Mouse (Mus musculus) embryo, embryonic 11.5 days (tissue): ENCODE data around the gene Zfp526.

Experiments
- DNase-seq: peaks from one replicate; pipeline ENCODE4 v3.0.0-alpha.2; 2012; ENCODE audit warnings: low read depth, low spot score

Gene Zfp526

DNA sequence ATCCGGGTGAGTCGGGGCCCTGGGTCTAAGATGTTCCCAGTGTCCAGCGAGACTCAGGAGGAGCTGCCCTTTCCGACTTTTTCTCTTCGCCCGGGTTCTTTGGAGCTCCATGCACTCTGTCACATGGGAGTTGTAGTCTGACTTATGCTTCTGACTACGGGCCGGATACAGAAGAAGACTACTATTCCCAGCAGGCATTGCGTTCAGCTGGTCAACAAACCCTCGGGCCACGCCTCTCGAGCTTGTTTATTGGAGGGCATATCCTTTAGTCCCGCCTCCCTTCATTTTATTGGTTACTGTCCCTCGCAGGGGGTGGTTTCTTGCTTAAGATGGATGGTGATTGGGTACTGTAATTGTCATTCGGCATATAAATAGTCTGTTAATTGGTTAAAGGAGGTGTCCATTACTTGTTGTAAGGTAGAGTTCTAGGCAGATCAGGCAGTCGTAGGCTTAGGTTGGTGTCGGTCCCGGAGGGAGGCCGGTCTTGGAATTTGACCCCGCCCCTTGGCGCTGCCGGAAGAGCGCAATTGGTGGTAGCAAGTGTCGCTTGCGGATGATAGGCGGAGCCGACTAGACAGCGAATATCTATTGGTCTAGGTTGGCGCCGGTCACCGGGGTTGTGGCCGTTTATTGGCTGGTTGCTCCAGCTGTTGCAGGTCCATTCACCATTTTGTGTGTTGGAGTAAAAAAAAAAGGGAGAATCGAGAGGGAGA, 46.7 kb downstream of the Zfp526 start:
- peak; percentile 98 for DNase-seq

GRCm38 (mm10) chr7:25268588-25268987, 47.4 kb downstream of the Zfp526 start:
- DNase-seq = no peak

- DNase-seq = no peak
Observed at GRCm38 (mm10) chr7:25269029-25269428, 47.8 kb downstream of the Zfp526 start.

DNA sequence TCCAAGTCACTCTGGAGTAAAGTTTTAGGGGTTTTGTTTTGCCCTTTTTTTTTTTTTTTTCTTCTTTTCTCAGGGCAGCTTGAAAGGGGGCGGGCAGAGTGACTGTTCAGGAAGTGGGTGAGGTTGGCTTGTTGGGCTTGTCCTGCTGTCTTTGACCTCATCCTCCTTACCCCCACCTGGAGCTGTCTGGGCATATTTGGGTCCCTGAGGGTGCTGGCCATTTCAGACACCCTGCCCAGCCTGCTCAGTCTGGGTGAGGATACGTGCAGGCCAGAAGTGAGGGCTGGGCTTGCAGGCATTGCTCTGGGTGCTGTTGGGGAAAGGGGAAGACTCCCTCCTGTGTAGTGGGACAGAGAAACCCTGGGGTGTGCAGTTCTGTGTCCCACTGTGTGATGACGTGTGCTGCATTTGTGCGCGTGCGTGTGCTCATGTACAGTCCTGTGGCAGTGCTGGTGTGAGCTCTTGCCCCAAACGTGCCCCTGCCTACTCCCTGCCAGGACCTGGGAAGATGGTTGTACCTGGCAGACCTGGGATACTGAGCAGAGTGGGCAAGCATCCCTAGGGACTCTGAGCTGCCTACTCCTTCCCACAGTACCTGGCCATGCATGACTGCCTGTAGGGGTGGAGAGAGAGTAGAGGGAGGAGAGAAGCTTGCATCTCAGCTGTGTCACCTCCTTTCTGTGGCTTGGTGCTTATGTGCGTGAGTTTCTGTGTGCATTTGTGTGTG, 48.5 kb downstream of the Zfp526 start:
- no peak for DNase-seq

- no peak for DNase-seq
Observed at GRCm38 (mm10) chr7:25270652-25271633, 49.7 kb downstream of the Zfp526 start.

DNA sequence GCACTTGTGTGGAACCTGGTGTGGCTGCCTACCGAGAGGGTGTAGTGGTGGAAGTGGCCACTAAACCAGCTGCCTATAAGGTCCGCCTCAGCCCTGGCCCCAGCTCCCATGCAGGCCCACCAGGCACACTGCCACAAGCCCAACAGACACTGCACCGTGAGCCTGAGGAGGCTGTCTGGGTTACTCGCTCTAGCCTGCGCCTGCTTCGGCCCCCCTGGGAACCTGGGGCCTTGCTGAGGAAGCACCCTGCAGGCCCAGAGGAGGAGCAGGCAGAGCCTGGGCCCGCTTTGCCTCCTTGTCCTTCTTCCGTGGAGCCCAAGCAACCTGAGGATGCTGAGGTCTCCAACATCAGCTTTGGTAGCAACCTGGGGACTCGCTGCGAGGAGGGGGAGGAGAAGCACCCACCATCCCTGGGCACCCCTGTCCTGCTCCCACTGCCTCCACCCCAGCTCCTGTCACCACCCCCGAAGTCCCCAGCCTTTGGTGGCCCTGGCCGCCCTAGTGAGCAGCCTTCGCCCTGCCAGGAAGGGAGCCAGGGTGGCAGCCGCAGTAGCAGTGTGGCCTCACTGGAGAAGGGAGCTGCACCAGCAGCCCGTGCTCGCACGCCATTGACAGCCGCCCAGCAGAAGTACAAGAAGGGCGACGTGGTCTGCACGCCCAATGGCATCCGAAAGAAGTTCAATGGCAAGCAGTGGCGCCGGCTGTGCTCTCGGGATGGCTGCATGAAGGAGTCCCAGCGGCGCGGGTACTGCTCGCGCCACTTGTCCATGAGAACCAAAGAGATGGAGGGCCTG, 50.6 kb downstream of the Zfp526 start:
- no peak for DNase-seq

DNA sequence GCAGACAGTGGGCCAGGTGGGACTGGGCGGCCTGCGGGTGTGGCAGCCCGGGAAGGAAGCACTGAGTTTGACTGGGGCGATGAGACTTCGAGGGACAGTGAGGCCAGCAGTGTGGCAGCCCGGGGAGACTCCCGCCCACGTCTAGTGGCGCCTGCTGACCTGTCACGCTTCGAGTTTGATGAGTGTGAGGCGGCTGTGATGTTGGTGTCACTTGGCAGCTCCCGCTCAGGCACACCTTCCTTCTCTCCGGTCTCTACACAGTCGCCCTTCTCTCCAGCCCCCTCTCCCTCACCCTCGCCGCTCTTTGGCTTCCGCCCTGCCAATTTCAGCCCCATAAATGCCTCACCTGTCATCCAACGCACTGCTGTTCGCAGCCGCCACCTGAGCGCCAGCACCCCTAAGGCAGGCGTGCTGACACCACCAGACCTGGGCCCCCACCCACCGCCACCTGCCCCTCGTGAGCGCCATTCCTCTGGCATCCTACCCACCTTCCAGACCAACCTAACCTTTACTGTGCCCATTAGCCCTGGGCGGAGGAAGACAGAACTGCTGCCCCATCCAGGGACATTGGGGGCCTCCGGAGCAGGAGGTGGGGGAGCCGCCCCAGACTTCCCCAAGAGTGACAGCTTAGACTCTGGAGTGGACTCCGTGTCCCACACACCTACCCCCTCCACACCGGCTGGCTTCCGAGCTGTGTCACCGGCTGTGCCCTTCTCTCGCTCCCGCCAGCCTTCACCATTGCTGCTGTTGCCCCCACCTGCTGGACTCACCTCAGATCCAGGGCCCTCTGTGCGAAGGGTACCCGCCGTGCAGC, 51.4 kb downstream of the Zfp526 start:
- DNase-seq = no peak

GRCm38 (mm10) chr7:25273259-25274241, 52.3 kb downstream of the Zfp526 start:
- no peak for DNase-seq

- DNase-seq = no peak
Observed at GRCm38 (mm10) chr7:25274571-25274970, 53.3 kb downstream of the Zfp526 start.

GRCm38 (mm10) chr7:25274996-25275395, 53.8 kb downstream of the Zfp526 start:
- no peak for DNase-seq

DNA sequence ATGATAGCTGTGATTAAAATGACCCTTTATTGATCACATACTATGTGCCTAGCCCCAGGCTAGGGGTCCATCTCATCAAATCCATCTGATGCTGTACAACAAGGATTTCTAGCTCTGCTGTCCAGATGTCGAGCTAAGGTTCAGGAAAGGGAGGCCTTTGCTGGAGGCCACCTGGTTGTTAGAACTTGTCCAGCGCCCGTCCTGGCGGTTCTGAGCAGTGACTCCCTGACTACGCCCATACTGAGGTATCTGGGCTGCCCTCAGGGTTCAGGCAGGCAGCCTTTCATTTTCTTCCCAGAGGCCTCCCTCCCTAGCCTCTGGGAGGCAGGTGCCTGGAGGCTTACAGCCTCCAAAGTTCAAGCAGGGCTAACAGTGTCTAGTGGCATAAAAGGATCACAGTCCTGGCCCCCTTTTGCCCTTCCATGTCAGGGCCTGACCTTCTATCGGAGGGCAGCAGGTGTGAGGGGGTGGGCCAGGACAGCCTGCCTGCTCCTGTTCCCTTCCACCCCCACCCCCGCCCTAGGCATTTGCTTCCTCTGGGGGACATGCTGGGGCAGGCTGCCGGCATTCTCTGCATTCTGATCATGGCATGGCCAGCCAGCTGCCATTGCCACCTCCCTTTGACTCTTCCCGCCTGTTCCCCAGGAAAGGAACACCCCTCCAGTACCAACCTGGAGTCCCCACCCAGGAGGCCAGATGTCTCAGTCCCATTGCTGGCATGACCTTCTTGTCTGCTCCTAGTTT, 54.5 kb downstream of the Zfp526 start:
- DNase-seq = no peak
